Mouse (Mus musculus): ENCODE results near the gene Tcf7l1. TPM values are rescaled to one million over a fixed set of nuclear protein-coding genes. Genes with fewer than 3 reads are reported as not detected.

Tcf7l1 gene
- total RNA-seq, 2 experiments from 2014 or later, result 19.6 to 20.1 TPM

GRCm38 (mm10) chr6:72659717-72660390 lies 129.2 kb downstream of the Tcf7l1 start:
- DNase-seq, result no peak

GRCm38 (mm10) chr6:72658006-72658405 lies 131.0 kb downstream of the Tcf7l1 start:
- no peak for DNase-seq

GRCm38 (mm10) chr6:72656053-72656442 lies 133.0 kb downstream of the Tcf7l1 start:
- no peak for DNase-seq

- DNase-seq, result peak; percentile 82
Observed at GRCm38 (mm10) chr6:72655309-72656052, 133.6 kb downstream of the Tcf7l1 start.

- no peak for DNase-seq
Observed at GRCm38 (mm10) chr6:72654355-72654754, 134.7 kb downstream of the Tcf7l1 start.

- peak; percentile 84 for DNase-seq
Observed at GRCm38 (mm10) chr6:72653419-72653818, 135.6 kb downstream of the Tcf7l1 start.

- no peak for DNase-seq
Observed at GRCm38 (mm10) chr6:72650338-72650851, 138.7 kb downstream of the Tcf7l1 start.

GRCm38 (mm10) chr6:72648002-72648595 lies 141.0 kb downstream of the Tcf7l1 start:
- no peak for DNase-seq

- DNase-seq, result peak; percentile 78
Observed at GRCm38 (mm10) chr6:72647383-72647820, 141.7 kb downstream of the Tcf7l1 start.

GRCm38 (mm10) chr6:72645364-72645763 lies 143.7 kb downstream of the Tcf7l1 start:
- no peak for DNase-seq

- no peak for DNase-seq
Observed at GRCm38 (mm10) chr6:72644576-72644975, 144.5 kb downstream of the Tcf7l1 start.

GRCm38 (mm10) chr6:72641218-72641954 lies 147.7 kb downstream of the Tcf7l1 start:
- no peak for DNase-seq

GRCm38 (mm10) chr6:72636940-72637339 lies 152.1 kb downstream of the Tcf7l1 start:
- no peak for DNase-seq

GRCm38 (mm10) chr6:72635760-72636431 lies 153.2 kb downstream of the Tcf7l1 start:
- peak; percentile 75 for DNase-seq

- no peak for DNase-seq
Observed at GRCm38 (mm10) chr6:72634311-72634710, 154.7 kb downstream of the Tcf7l1 start.

- no peak for DNase-seq
Observed at GRCm38 (mm10) chr6:72631700-72632099, 157.4 kb downstream of the Tcf7l1 start.

GRCm38 (mm10) chr6:72630961-72631360 lies 158.1 kb downstream of the Tcf7l1 start:
- DNase-seq, result no peak

- DNase-seq, result no peak
Observed at GRCm38 (mm10) chr6:72630370-72630769, 158.7 kb downstream of the Tcf7l1 start.

- no peak for DNase-seq
Observed at GRCm38 (mm10) chr6:72627276-72627675, 161.8 kb downstream of the Tcf7l1 start.

GRCm38 (mm10) chr6:72626391-72626790 lies 162.7 kb downstream of the Tcf7l1 start:
- no peak for DNase-seq

- DNase-seq, result peak; percentile 83
Observed at GRCm38 (mm10) chr6:72623661-72624402, 165.2 kb downstream of the Tcf7l1 start.

Data from adrenal gland, postnatal 10 days (tissue).